Mouse (Mus musculus) forebrain, embryonic 12.5 days (tissue): Measurements from ENCODE around the gene Gpr182. TPM values are rescaled to one million over a fixed set of nuclear protein-coding genes. Genes with fewer than 3 reads are reported as not detected.

Experiments
- ATAC-seq: fragments of 200-750 bp; cut with Nextera tagmentation; 2 replicates; pipeline ENCODE4 v1.8.0; 2017; ENCODE audit warnings: moderate TSS enrichment; ENCODE audit not compliant: low FRiP score
- H3K27ac ChIP-seq: fragments of 300-500 bp; sonication (generic); 2 replicates; pipeline ENCODE4 v1.5.1; 2016; ENCODE audit warnings: mild to moderate bottlenecking
- H3K27me3 ChIP-seq: fragments of 300-500 bp; sonication (generic); 2 replicates; pipeline ENCODE4 v1.6.1; 2016; ENCODE audit warnings: mild to moderate bottlenecking
- H3K36me3 ChIP-seq: fragments of 300-500 bp; sonication (generic); replicated peaks from 2 replicates; pipeline ENCODE4 v1.6.1; 2016; ENCODE audit warnings: mild to moderate bottlenecking
- H3K4me1 ChIP-seq: fragments of 300-500 bp; sonication (generic); 2 replicates; pipeline ENCODE4 v1.6.1; 2016
- H3K4me2 ChIP-seq: fragments of 300-500 bp; sonication (generic); 2 replicates; pipeline ENCODE4 v1.6.1; 2016; ENCODE audit warnings: mild to moderate bottlenecking, moderate library complexity
- H3K4me3 ChIP-seq: fragments of 300-500 bp; sonication (generic); replicated peaks from 2 replicates; pipeline ENCODE4 v1.5.1; 2016; ENCODE audit warnings: mild to moderate bottlenecking
- H3K9ac ChIP-seq: fragments of 300-500 bp; sonication (generic); 2 replicates; pipeline ENCODE4 v1.6.1; 2016; ENCODE audit warnings: mild to moderate bottlenecking
- H3K9me3 ChIP-seq: fragments of 300-500 bp; sonication (generic); 2 replicates; pipeline ENCODE4 v1.6.1; 2016
- WGBS: fragments of 180-500 bp; shearing (Covaris S2); methylation state at CpG from one replicate; pipeline ENCODE4 v1.1.7; 2016; 5-methylcytosine and 5-hydroxymethylcytosine counted together
- polyA plus RNA-seq: library from polyadenylated mRNA; unstranded; fragments of >200 nt; fragmentation: Nextera tagmentation; extraction: Ambion mirVana; gene quantifications from 2 replicates; pipeline ENCODE4 v1.2.1, GENCODE M21; 2016

The Gpr182 gene
- polyA plus RNA-seq, 1 experiment from 2014 or later: 0.42 TPM

DNA sequence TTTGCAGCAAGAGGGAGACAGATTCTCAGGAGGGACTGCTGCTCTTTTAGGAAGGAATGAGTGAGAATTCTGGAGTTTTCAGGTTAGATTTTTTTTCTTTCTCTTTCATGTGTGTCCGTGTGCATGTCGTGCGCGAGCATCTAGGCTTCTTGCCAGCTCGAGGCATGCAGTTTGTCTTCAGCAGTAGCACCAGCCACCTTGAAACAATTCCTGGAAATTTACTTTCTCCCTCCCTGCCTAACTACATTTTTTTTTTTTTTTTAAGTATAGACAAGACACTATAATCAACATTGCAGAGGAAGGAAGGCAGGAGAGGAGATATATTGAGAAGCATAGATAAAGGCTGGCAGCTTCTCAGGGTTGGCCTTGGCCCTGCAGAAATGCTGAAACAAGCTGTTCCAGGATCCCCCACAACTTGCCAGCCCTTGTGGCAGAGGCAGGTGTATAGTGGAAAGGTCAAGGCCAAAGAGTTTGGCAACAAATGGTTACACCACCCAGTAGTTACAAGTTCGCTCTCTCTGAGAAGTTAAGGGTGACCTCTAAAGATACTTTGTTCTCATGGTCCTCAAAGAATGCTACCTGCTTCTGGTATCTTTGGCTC, 3.1 kb upstream of the Gpr182 start:
- no peaks in the 10 kb centered on the region for H3K4me1 ChIP-seq
- whole genome bisulfite sequencing: 84% methylated on average over 6 of the region's 6 CpGs
- no peaks in the 10 kb centered on the region for H3K36me3 ChIP-seq
- H3K9ac ChIP-seq: no peak overlapping the region
- H3K27ac ChIP-seq: no peak overlapping the region
- no peak for ATAC-seq
- H3K9me3 ChIP-seq: no peaks in the 10 kb centered on the region
- H3K4me2 ChIP-seq: no peak overlapping the region
- no peaks in the 10 kb centered on the region for H3K27me3 ChIP-seq
- no peak overlapping the region for H3K4me3 ChIP-seq

DNA sequence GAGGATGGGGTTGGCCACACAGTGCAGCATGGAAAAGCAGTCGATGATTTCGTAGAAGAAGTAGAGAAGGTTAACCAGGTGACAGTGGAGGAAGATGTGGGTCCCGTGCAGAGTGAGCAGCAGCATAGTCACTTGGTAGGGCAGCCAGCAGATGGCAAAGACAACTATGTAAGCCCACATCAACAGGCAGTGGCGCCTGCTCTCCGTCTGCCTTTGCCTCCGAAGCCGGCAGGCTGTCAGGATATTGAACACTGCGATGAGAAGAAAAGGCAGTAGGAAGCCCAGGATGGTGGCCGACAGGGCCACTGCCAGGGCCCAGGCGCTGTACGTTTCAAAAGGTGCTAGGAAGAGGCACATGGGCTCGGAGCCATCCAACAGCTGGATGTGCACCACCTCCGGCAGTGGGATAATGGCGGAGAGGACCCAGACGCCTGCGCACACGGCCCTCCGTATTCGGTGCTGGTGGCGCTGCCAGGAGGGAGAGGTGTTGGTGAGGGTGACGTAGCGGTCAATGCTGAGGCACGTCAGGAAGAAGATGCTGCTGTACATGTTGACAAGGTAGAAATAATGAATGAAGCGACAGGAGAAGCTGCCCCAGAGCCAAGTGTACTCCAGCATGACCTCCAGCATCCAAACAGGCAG, 1.3 kb downstream of the Gpr182 start:
- ATAC-seq: no peak
- no peaks in the 10 kb centered on the region for H3K27me3 ChIP-seq
- peaks cover 33% of the 10 kb centered on the region for H3K36me3 ChIP-seq
- H3K4me1 ChIP-seq: peaks cover 10% of the 10 kb centered on the region; the same call in 1 of the 2 replicates
- peak overlapping the region; percentile 41 for H3K4me2 ChIP-seq
- no peak overlapping the region for H3K27ac ChIP-seq
- 0 out of 2 replicates have a peak overlapping the region, but pooled peaks have one; percentile 17 for H3K4me3 ChIP-seq
- H3K9me3 ChIP-seq: no peaks in the 10 kb centered on the region
- WGBS: 45% methylated on average over 24 of the region's 24 CpGs
- H3K9ac ChIP-seq: no peak overlapping the region

DNA sequence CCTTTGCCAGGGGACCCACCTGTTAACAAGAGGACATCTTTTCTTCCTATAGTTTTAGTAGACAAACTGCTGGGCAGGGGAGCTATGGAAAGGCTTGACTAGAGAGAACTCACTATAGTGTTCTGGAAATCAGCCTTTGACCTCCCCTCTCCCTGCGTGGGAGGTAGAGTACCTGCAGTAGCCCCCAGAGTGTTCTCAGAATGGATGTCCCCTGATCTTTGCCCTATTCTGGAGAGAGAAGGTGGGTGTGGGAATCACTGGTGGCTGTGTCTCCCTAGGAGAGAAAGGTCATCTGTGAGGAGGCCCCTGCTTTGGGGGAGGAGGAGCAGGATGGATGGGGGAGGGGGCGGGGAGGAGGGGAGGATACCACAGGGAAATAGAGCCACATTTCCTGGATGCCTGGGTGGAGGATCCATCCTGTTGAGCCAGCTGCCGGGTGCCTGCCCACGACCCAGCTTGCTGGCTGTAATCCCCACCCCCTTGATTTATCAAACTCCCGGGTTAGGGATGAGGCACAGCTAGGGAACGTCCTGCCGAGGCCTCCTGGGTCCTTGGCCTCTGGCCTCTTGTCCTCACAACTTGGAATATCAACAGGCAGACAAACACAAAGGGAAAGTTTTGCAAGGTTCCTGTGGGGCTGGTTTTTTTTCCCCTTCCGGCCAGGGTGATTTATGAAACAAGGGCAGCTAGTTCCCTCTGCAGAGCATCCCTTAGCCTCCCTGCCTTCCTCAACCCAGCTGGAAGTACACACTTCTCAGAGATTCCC, 2.5 kb downstream of the Gpr182 start:
- 27% methylated on average over 7 of the region's 8 CpGs for WGBS
- H3K4me2 ChIP-seq: no peak overlapping the region
- no peak for ATAC-seq

DNA sequence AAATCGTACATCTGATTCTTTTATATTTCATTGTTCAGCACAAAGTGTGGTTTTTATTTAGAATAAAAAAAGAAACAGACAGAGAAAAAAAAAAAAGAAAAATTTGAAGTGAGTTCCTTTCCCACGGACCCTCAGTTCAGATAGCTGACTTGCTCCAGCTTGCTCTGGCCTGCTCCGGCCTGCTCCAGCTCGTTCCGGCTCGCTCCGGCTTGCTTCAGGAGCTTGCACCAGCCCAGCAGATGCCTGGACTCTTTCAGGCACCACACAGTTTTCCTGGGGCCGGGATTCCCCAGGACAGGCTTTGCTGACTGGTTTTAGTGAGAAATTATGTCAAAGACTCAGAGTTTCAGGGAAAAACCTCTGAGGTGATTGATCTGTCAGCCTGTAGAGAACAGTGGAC, 4.3 kb downstream of the Gpr182 start:
- no peak overlapping the region for H3K27ac ChIP-seq
- H3K36me3 ChIP-seq: peaks cover 63% of the 10 kb centered on the region
- H3K27me3 ChIP-seq: no peaks in the 10 kb centered on the region
- no peaks in the 10 kb centered on the region for H3K9me3 ChIP-seq
- H3K9ac ChIP-seq: no peak overlapping the region
- H3K4me2 ChIP-seq: no peak overlapping the region
- ATAC-seq: no peak
- no peak overlapping the region for H3K4me3 ChIP-seq
- H3K4me1 ChIP-seq: peaks cover 10% of the 10 kb centered on the region; the same call in 1 of the 2 replicates
- 92% methylated on average over 8 of the region's 8 CpGs for WGBS

More for the DNA sequence above, 2.5 kb downstream of the Gpr182 start:
- no peaks in the 10 kb centered on the region for H3K27me3 ChIP-seq
- peaks cover 45% of the 10 kb centered on the region for H3K36me3 ChIP-seq
- H3K27ac ChIP-seq: no peak overlapping the region
- H3K9me3 ChIP-seq: no peaks in the 10 kb centered on the region
- H3K4me1 ChIP-seq: peaks cover 10% of the 10 kb centered on the region; the same call in 1 of the 2 replicates
- no peak overlapping the region for H3K4me3 ChIP-seq
- no peak overlapping the region for H3K9ac ChIP-seq

DNA sequence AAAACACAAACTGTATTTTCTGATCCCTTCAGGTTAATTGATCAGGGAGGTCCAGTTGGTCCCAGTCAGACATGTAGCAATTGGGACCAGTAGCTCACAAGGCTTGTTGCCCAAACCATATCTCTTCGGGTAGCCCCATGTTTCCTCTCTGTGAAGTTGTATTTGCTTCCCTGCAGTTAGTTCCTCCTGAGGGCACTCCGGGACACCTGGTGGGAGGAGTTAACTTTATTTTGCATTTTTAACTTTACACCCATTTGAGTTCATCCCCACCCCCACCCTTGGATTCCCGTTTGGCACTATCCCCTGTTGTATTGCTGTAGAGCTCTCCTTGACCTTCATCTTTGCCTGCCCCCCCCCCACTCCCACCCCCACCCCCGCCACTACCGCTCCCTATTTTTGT, 5.6 kb downstream of the Gpr182 start:
- Histone ChIP-seq H3K4me2 (no peak overlapping the region), H3K27me3 (no peaks in the 10 kb centered on the region), H3K36me3 (peaks cover 73% of the 10 kb centered on the region), H3K9ac (no peak overlapping the region), H3K9me3 (no peaks in the 10 kb centered on the region), H3K4me1 (peaks cover 12% of the 10 kb centered on the region), H3K27ac (no peak overlapping the region), H3K4me3 (no peak overlapping the region)
- ATAC-seq: no peak
- WGBS: 78% methylated on average over 5 of the region's 5 CpGs

DNA sequence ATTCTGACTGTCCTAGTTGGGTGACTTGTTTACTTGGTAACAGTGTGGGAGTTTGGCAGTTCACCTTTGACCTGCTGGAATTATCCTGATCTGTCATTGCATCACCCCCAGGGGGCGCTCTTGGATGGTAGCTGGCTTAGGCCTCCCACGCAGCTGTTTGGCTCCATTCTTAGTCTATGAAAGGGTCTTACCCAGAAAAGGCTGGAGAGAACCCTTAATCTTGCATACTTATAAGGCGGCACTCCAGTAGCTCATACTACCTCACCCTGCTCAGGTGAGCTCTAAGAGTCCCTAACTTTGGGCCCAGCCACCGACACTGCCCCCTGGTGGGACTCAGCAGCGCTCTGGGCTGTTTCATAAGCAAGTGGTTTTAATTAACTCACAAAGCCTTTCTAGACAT, 6.9 kb downstream of the Gpr182 start:
- peaks cover 21% of the 10 kb centered on the region for H3K4me1 ChIP-seq
- H3K36me3 ChIP-seq: peaks cover 73% of the 10 kb centered on the region
- H3K9ac ChIP-seq: no peak overlapping the region
- WGBS: 61% methylated on average over 5 of the region's 5 CpGs
- H3K9me3 ChIP-seq: no peaks in the 10 kb centered on the region
- H3K4me3 ChIP-seq: no peak overlapping the region; the same call in 1 of the 2 replicates
- no peak overlapping the region for H3K27ac ChIP-seq
- no peaks in the 10 kb centered on the region for H3K27me3 ChIP-seq
- H3K4me2 ChIP-seq: no peak overlapping the region
- no peak for ATAC-seq

DNA sequence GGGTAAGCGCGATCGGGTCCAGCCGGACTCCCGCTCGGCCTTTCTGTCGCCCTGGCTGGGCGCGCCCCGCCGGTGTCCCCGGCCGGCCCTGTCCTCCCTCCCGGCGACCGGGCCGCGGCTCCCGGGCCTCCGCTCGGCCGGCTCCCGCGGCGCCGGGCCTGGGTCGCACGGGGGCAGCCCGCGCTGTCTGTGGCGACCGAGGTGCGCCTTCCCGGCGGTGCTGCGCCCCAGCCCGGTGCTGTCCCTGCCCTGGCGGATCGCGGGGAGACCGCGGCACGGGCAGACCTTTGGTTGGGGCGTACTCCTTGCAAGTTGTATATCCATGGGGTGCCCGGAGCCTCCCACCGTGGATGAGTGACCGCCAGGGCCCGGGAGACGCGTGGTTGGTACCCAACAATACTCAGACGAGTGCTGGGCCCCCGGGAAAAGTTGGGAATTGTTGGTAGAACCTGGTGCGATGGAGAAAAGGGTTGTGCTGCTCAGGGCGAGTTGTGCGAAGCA, 11.8 kb downstream of the Gpr182 start:
- Histone ChIP-seq H3K4me2 (peak overlapping the region; percentile 81), H3K9ac (peak overlapping the region; percentile 99), H3K9me3 (no peaks in the 10 kb centered on the region), H3K27ac (peak overlapping the region; percentile 82), H3K27me3 (peaks cover 22% of the 10 kb centered on the region), H3K4me1 (peaks cover 13% of the 10 kb centered on the region), H3K36me3 (peaks cover 35% of the 10 kb centered on the region), H3K4me3 (peak overlapping the region; percentile 98)
- peak; percentile 75 for ATAC-seq
- WGBS: under 1% methylated on average over 39 of the region's 55 CpGs

DNA sequence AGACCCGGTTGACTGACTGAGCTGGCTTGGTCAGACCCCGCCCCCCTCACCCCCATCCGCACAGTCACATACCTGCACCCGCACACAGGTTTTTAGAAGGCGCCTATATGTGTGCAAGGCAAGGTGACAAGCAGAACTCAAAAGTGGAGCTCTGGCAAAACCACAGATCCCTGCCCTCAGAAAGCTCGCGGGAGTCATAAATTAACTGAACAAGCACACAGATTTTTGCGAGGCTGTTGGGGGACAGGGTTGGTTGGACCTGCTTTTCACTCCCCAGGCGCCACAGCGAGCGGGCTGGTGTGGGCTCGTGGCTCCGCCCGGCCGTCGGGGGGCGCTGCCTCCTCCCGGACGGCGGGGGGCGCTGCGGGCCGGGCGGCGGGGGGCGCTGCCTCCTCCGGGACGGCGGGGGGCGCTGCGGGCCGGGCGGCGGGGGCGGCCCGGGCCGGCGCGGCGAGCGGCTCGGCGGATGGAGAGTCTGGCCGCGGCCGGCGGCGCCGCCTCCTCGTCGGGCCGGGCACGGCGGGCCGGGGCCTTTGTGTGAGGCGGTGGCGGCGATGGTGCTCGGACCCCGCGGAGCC, 12.4 kb downstream of the Gpr182 start, which contains the start of gene Zbtb39:
TSS of gene Zbtb39 (plus strand) at position 456 of the 578 bp plus-strand sequence.
- Histone ChIP-seq H3K9me3 (no peaks in the 10 kb centered on the region), H3K27me3 (peaks cover 24% of the 10 kb centered on the region), H3K36me3 (peaks cover 29% of the 10 kb centered on the region), H3K4me1 (peaks cover 13% of the 10 kb centered on the region), H3K9ac (peak within 1 kb of the TSS; percentile 99), H3K27ac (peak within 1 kb of the TSS; percentile 82), H3K4me2 (peak within 1 kb of the TSS; percentile 81), H3K4me3 (peak within 1 kb of the TSS; percentile 98)
- 1% methylated on average over 35 of the region's 61 CpGs for WGBS
- ATAC-seq: peak; percentile 88

DNA sequence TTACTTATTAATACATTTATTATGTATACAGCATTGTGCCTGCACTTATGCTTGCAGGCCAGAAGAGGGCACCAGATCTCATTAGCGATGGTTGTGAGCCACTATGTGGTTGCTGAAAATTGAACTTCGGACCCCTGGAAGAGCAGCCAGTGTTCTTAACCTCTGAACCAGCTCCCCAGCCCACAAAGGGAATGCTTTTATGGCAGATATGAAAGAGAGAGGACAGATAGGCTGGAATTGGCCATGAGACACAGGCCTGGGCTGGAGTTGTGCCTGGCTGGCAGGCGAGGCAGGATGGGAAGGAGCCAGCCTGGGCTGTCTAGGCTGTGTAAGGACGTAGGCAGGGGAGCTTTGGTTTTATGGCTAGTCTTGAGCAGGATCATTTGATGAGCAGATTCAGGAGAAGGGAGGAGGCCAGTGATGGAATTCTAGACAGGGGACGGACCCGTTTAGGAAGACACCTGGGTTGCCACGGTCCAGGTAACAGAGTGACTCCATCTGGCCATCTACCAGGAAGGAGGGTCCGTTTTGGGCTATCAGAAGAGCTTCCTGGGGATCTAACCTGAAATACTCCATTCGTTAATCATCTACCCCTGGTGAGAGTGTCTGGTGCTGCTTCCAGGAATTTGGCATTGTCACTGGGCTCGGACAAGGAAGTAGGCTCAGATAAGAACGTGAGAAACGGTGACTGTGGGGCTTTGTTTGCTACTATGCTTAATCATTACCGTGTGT, 13.2 kb downstream of the Gpr182 start:
- peaks cover 31% of the 10 kb centered on the region for H3K27me3 ChIP-seq
- no peak overlapping the region for H3K27ac ChIP-seq
- peaks cover 13% of the 10 kb centered on the region for H3K4me1 ChIP-seq
- 54% methylated on average over 13 of the region's 13 CpGs for WGBS
- peaks cover 21% of the 10 kb centered on the region for H3K36me3 ChIP-seq
- H3K9ac ChIP-seq: no peak overlapping the region
- no peaks in the 10 kb centered on the region for H3K9me3 ChIP-seq
- H3K4me3 ChIP-seq: no peak overlapping the region
- 0 out of 2 replicates have a peak overlapping the region, but pooled peaks have one; percentile 81 for H3K4me2 ChIP-seq
- no peak for ATAC-seq

DNA sequence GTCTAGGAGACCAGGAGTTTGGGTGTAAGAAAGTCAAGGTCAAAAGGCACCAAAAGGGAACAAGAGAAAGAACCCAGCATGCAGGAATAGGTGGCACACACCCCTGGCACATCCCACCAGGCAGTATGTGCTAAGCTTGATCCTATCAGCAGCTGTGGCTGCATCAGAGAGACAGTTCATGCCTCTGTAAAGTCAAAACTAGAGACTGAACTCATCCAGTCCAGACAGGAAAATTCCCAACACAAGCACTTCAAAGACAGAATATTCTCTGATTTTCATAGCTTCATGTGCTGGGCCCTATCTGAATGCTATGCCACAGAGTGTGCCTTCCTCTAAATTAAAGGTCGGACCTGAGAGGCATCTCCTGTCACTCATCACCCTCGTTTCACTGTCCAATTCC, 14.0 kb downstream of the Gpr182 start:
- Histone ChIP-seq H3K4me2 (no peak overlapping the region), H3K9ac (no peak overlapping the region), H3K27me3 (peaks cover 38% of the 10 kb centered on the region), H3K36me3 (peaks cover 13% of the 10 kb centered on the region), H3K4me1 (peaks cover 13% of the 10 kb centered on the region), H3K27ac (no peak overlapping the region), H3K9me3 (no peaks in the 10 kb centered on the region), H3K4me3 (no peak overlapping the region)
- WGBS: 23% methylated on average over 2 of the region's 2 CpGs
- no peak for ATAC-seq

DNA sequence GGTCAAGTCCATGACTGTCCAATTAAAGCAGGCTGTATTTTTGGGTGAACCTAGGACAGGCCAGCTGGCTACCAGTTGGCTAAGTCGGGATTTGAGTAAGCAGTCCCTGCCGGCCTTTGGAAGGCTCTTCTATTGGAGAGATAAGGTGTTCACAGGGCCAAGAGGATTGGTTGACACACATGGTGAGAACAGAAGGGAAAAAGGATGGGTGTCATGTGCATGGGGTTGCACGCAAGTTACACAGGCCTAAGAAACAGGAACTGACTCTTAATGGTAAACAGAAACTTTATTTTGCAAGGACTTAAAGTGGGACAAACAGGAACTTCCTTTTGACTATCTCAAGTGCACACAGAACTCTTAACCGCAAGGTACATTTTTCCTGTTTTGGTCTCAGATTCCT, 14.6 kb downstream of the Gpr182 start:
- no peak overlapping the region for H3K9ac ChIP-seq
- no peak for ATAC-seq
- H3K36me3 ChIP-seq: peaks cover 7% of the 10 kb centered on the region
- peaks cover 13% of the 10 kb centered on the region for H3K4me1 ChIP-seq
- no peaks in the 10 kb centered on the region for H3K9me3 ChIP-seq
- H3K4me2 ChIP-seq: no peak overlapping the region
- 84% methylated on average over 4 of the region's 4 CpGs for WGBS
- H3K4me3 ChIP-seq: no peak overlapping the region
- peaks cover 42% of the 10 kb centered on the region for H3K27me3 ChIP-seq
- H3K27ac ChIP-seq: no peak overlapping the region
